Mouse (Mus musculus) thymus, adult 2 months (tissue): ENCODE data around the gene Ppp3cb. TPM values are rescaled to one million over a fixed set of nuclear protein-coding genes. Genes with fewer than 3 reads are reported as not detected.

Source experiments
- DNase-seq: peaks from one replicate; pipeline ENCODE4 v3.0.0; 2021
- H3K27ac ChIP-seq: fragments of 200-500 bp; 2 replicates; pipeline ENCODE4 v1.5.1; 2012; ENCODE audit warnings: low read length, control low read depth; ENCODE audit not compliant: control insufficient read depth, insufficient read depth
- H3K27me3 ChIP-seq: fragments of 200-500 bp; 2 replicates; pipeline ENCODE4 v1.6.1; 2012; ENCODE audit warnings: mild to moderate bottlenecking, low read length, moderate library complexity, mixed read lengths; ENCODE audit not compliant: control insufficient read depth, insufficient read depth
- H3K36me3 ChIP-seq: fragments of 200-500 bp; 2 replicates; pipeline ENCODE4 v1.6.1; 2012; ENCODE audit warnings: mild to moderate bottlenecking, low read length, moderate library complexity; ENCODE audit not compliant: control insufficient read depth, insufficient read depth
- H3K4me1 ChIP-seq: fragments of 200-500 bp; replicated peaks from 2 replicates; pipeline ENCODE4 v1.6.1; 2012; ENCODE audit warnings: low read length; ENCODE audit not compliant: control insufficient read depth, insufficient read depth
- H3K4me3 ChIP-seq: fragments of 200-500 bp; 2 replicates; pipeline ENCODE4 v1.5.1; 2012; ENCODE audit warnings: mild to moderate bottlenecking, low read length, control low read depth, moderate library complexity; ENCODE audit not compliant: control insufficient read depth, insufficient read depth
- CTCF ChIP-seq: fragments of 200-500 bp; IDR thresholded peaks from 2 replicates; pipeline ENCODE4 v1.5.1; 2012; ENCODE audit warnings: mild to moderate bottlenecking, control low read depth, low read length, moderate library complexity, borderline replicate concordance; ENCODE audit not compliant: control insufficient read depth, poor library complexity, insufficient read depth; ENCODE audit errors: extremely low read depth
- POLR2A ChIP-seq: fragments of 200-500 bp; IDR thresholded peaks from 2 replicates; pipeline ENCODE4 v1.6.1; 2012; ENCODE audit warnings: mild to moderate bottlenecking, low read length, control low read depth, moderate library complexity; ENCODE audit not compliant: control insufficient read depth, poor library complexity, insufficient read depth; ENCODE audit errors: extremely low read depth
- WGBS: fragments of 180-500 bp; shearing (Covaris S2); methylation state at CpG from one replicate; pipeline ENCODE4 v1.1.7; 2018; 5-methylcytosine and 5-hydroxymethylcytosine counted together
- polyA plus RNA-seq: library from polyadenylated mRNA; depleted of rRNA; stranded (reverse); fragments of >200 nt; gene quantifications from 2 replicates; pipeline ENCODE4 v1.2.3, GENCODE M21; 2012

The Ppp3cb gene
- polyA plus RNA-seq, 1 experiment: 29.1 TPM

- 31% methylated on average over 9 of the region's 9 CpGs for WGBS
These were observed 19.1 kb upstream of the Ppp3cb start for GRCm38 (mm10) chr14:20565256-20566021.

DNA sequence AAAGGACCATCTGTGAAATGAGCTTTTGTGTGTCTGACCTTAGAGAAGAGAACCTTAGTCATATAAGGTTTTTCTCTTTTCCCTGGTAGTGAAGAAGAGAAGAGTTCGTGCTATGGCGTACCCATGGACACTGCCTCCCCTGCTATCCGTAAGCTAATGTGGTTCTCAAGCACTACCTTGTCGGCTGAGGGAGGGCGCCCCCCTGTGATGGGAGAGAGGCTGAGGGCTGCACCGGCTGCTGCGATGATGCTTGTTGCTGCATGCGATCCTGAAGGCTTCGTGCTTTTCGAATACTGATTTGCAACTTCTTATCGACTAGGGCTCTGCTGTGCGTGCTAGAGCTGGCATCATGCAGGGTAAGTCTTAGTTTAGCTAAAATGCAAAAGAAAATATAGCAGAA, 18.3 kb upstream of the Ppp3cb start:
- H3K36me3 ChIP-seq: no peaks in the 10 kb centered on the region
- 86% methylated on average over 12 of the region's 12 CpGs for WGBS
- TF ChIP-seq CTCF (no peak), POLR2A (no peak)
- H3K4me3 ChIP-seq: no peak overlapping the region
- H3K27me3 ChIP-seq: no peaks in the 10 kb centered on the region
- DNase-seq: peak; percentile 39
- H3K4me1 ChIP-seq: peaks cover 3% of the 10 kb centered on the region; the same call in 1 of the 2 replicates
- no peak overlapping the region for H3K27ac ChIP-seq

More at GRCm38 (mm10) chr14:20565256-20566021, 19.1 kb upstream of the Ppp3cb start:
- no peaks in the 10 kb centered on the region for H3K36me3 ChIP-seq
- H3K27me3 ChIP-seq: no peaks in the 10 kb centered on the region
- TF ChIP-seq POLR2A (no peak), CTCF (no peak)
- no peak overlapping the region for H3K4me3 ChIP-seq
- peaks cover 3% of the 10 kb centered on the region; the same call in 1 of the 2 replicates for H3K4me1 ChIP-seq
- no peak overlapping the region for H3K27ac ChIP-seq
- DNase-seq: no peak

DNA sequence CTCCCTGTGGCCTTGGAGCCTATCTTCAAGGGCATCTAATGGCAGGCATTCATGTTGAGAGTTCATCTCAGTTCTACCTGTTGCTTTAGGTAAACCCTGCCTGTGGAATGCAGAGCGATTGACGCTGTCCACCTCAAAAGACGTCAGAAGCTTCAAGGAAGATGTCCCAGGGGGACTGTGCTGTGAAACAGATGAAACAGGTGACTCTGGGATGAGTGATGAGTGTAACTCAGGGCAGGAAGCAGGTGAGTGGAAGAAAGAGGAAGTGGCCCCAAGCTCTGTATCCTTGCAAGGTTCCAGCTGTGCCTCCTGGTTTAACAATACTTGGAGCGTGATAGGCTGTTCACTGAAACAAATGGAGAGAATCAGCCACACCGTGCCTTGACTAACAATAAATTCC, 15.5 kb upstream of the Ppp3cb start:
- WGBS: 70% methylated on average over 5 of the region's 5 CpGs
- Histone ChIP-seq H3K4me3 (no peak overlapping the region), H3K36me3 (no peaks in the 10 kb centered on the region), H3K4me1 (peaks cover 3% of the 10 kb centered on the region; the same call in 1 of the 2 replicates), H3K27me3 (no peaks in the 10 kb centered on the region), H3K27ac (no peak overlapping the region)
- no peak for DNase-seq
- TF ChIP-seq CTCF (no peak), POLR2A (no peak)

GRCm38 (mm10) chr14:20550136-20550535, 3.8 kb upstream of the Ppp3cb start:
- no peak for DNase-seq
- 98% methylated on average over 2 of the region's 2 CpGs for WGBS
- Histone ChIP-seq H3K36me3 (no peaks in the 10 kb centered on the region), H3K4me3 (no peak overlapping the region), H3K4me1 (peaks cover 7% of the 10 kb centered on the region), H3K27me3 (no peaks in the 10 kb centered on the region), H3K27ac (no peak overlapping the region)
- TF ChIP-seq POLR2A: no peak
- TF ChIP-seq CTCF: no peak

- under 1% methylated on average over 64 of the region's 67 CpGs for WGBS
- Histone ChIP-seq H3K4me1 (no peaks in the 10 kb centered on the region), H3K27ac (peak overlapping the region; percentile 99), H3K36me3 (no peaks in the 10 kb centered on the region), H3K27me3 (no peaks in the 10 kb centered on the region), H3K4me3 (peak overlapping the region; percentile 100)
- TF ChIP-seq POLR2A (peak; percentile 61), CTCF (no peak; the same call in 1 of the 2 replicates)
- DNase-seq: peak; percentile 85
These were observed 643 bp downstream of the Ppp3cb start for GRCm38 (mm10) chr14:20545529-20546331.

- Histone ChIP-seq H3K27ac (no peak overlapping the region), H3K4me3 (no peak overlapping the region), H3K27me3 (no peaks in the 10 kb centered on the region), H3K4me1 (no peaks in the 10 kb centered on the region; the same call in 1 of the 2 replicates), H3K36me3 (no peaks in the 10 kb centered on the region)
- DNase-seq: no peak
- WGBS: 45% methylated on average over 7 of the region's 7 CpGs
- TF ChIP-seq POLR2A (no peak), CTCF (no peak)
These were observed 1.6 kb downstream of the Ppp3cb start for GRCm38 (mm10) chr14:20544467-20545411.
